Mouse (Mus musculus): Measurements from ENCODE around the gene Nup160. TPM values are rescaled to one million over a fixed set of nuclear protein-coding genes. Genes with fewer than 3 reads are reported as not detected.

Gene Nup160
- polyA plus RNA-seq (2012; rRNA removed; ENCODE audit: low replicate concordance) = 5.5 and 10.0 TPM in 2 replicates

GRCm38 (mm10) chr2:90677007-90677406, at the start of gene Nup160:
TSS of gene Nup160 (plus strand) at chr2:90677215.

GRCm38 (mm10) chr2:90745053-90745678, 68.2 kb downstream of the Nup160 start, which contains the start of gene Fnbp4:
TSS of gene Fnbp4 (plus strand) at chr2:90745370.

GRCm38 (mm10) chr2:90782458-90782857, 105.4 kb downstream of the Nup160 start, which contains the start of gene Agbl2:
TSS of gene Agbl2 (plus strand) at chr2:90782727.

Other genes starting within 250 kb of the Nup160 start
- 9.8 and 12.9 TPM in 2 replicates for gene Ptprj, start 96.6 kb upstream of the Nup160 start, polyA plus RNA-seq (2012; rRNA removed; ENCODE audit: low replicate concordance)
- gene Fnbp4, start 68.2 kb downstream of the Nup160 start, polyA plus RNA-seq (2012; rRNA removed; ENCODE audit: low replicate concordance) = 35.7 and 39.6 TPM in 2 replicates
- gene Agbl2, start 105.5 kb downstream of the Nup160 start, polyA plus RNA-seq (2012; rRNA removed; ENCODE audit: low replicate concordance) = 0.20 and 0.45 TPM in 2 replicates
- gene Mtch2, start 169.9 kb downstream of the Nup160 start, polyA plus RNA-seq (2012; rRNA removed; ENCODE audit: low replicate concordance) = 63.1 and 247 TPM in 2 replicates
- 5.1 and 7.1 TPM in 2 replicates for gene C1qtnf4, start 208.6 kb downstream of the Nup160 start, polyA plus RNA-seq (2012; rRNA removed; ENCODE audit: low replicate concordance)
- gene Kbtbd4, start 227.5 kb downstream of the Nup160 start, polyA plus RNA-seq (2012; rRNA removed; ENCODE audit: low replicate concordance) = 14.0 and 22.8 TPM in 2 replicates
- gene Ndufs3, start 227.6 kb downstream of the Nup160 start, polyA plus RNA-seq (2012; rRNA removed; ENCODE audit: low replicate concordance) = 135 and 410 TPM in 2 replicates

Data from mammary gland, adult 2 months (tissue).